Mouse (Mus musculus) lung, embryonic 14.5 days (tissue): ENCODE results near the gene Fars2. TPM values are rescaled to one million over a fixed set of nuclear protein-coding genes. Genes with fewer than 3 reads are reported as not detected.

Experiments used
- ATAC-seq: fragments of 200-750 bp; cut with Nextera tagmentation; 2 replicates; pipeline ENCODE4 v1.8.0; 2017; ENCODE audit warnings: mild to moderate bottlenecking, moderate TSS enrichment, moderate library complexity; ENCODE audit not compliant: insufficient read depth
- DNase-seq: peaks from one replicate; pipeline ENCODE4 v3.0.0-alpha.2; 2015
- H3K27ac ChIP-seq: fragments of 300-500 bp; sonication (generic); 2 replicates; pipeline ENCODE4 v1.5.1; 2014; ENCODE audit warnings: low read depth, mild to moderate bottlenecking, moderate library complexity
- H3K27me3 ChIP-seq: fragments of 300-500 bp; sonication (generic); 2 replicates; pipeline ENCODE4 v1.6.1; 2014; ENCODE audit warnings: low read length, control low read depth; ENCODE audit not compliant: insufficient read depth
- H3K36me3 ChIP-seq: fragments of 300-500 bp; sonication (generic); 2 replicates; pipeline ENCODE4 v1.6.1; 2014; ENCODE audit warnings: control low read depth; ENCODE audit not compliant: insufficient read depth
- H3K4me1 ChIP-seq: fragments of 300-500 bp; sonication (generic); 2 replicates; pipeline ENCODE4 v1.6.1; 2014; ENCODE audit warnings: antibody characterized with exemption, control low read depth; ENCODE audit not compliant: insufficient read depth
- H3K4me2 ChIP-seq: fragments of 300-500 bp; sonication (generic); 2 replicates; pipeline ENCODE4 v1.6.1; 2014; ENCODE audit warnings: mild to moderate bottlenecking
- H3K4me3 ChIP-seq: fragments of 300-500 bp; sonication (generic); 2 replicates; pipeline ENCODE4 v1.5.1; 2014; ENCODE audit warnings: low read depth, low read length
- H3K9ac ChIP-seq: fragments of 300-500 bp; sonication (generic); 2 replicates; pipeline ENCODE4 v1.6.1; 2014
- H3K9me3 ChIP-seq: fragments of 300-500 bp; sonication (generic); 2 replicates; pipeline ENCODE4 v1.6.1; 2016; ENCODE audit warnings: low read depth, low read length, control low read depth
- CTCF ChIP-seq: IDR thresholded peaks from 2 replicates; pipeline ENCODE4 v1.5.1; 2016; ENCODE audit warnings: antibody characterized with exemption, low read depth
- WGBS: fragments of 180-500 bp; shearing (Covaris S2); extraction: QIAGEN DNeasy Blood & Tissue Kit; methylation state at CpG from one replicate; pipeline ENCODE4 v1.1.7; 2014; 5-methylcytosine and 5-hydroxymethylcytosine counted together
- polyA plus RNA-seq: library from polyadenylated mRNA; unstranded; fragments of >200 nt; fragmentation: Nextera tagmentation; extraction: Ambion mirVana; gene quantifications from 2 replicates; pipeline ENCODE4 v1.2.1, GENCODE M21; 2014

Fars2 gene
- polyA plus RNA-seq, 1 experiment from 2014 or later = 29.3 TPM

DNA sequence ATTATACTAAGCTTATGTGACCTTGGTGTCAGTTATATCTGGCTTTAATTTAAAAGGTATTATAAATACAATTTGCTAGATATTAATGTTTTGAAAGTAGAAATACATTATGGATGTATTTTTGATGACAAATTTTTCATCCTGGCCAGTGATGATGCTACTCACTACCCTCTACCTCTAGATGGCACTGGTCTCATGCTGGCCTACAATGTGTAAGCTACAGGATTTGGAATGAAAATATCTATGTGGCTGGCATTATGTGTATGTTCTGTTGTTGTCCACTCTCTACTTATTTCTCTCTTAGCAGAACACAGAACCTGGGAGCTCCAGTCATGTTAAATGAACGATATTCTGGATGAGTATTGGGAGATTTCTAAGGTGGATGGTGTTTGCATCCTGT is 104.7 kb downstream of the Fars2 start:
- Histone ChIP-seq H3K4me1 (no peaks in the 10 kb centered on the region), H3K27ac (no peak overlapping the region), H3K9ac (no peak overlapping the region), H3K4me2 (no peak overlapping the region), H3K4me3 (no peak overlapping the region), H3K9me3 (no peaks in the 10 kb centered on the region), H3K36me3 (no peaks in the 10 kb centered on the region), H3K27me3 (no peaks in the 10 kb centered on the region)
- ATAC-seq = no peak
- WGBS = 81% methylated on average over 1 of the region's 1 CpGs
- peak; percentile 47 for TF ChIP-seq CTCF
- peak; percentile 33 for DNase-seq

DNA sequence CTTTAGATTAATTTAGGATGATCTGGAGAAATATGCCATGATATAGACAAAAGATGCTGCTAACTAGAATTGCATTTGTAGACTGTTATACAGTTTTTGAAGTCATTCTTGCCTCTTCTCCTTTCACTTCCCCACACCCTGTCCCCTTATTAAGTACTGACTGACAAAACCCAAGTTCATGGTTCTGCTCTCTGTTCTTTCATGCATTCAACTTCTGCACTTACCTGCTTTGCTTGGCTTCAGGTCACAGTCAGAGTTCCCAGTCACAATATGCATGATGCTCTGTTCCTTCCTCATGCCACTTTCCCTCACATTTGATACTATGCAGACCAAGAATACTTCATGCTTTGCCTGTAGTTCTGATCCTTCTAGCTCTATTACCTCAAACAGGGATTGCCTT is 105.5 kb downstream of the Fars2 start:
- Histone ChIP-seq H3K4me2 (no peak overlapping the region), H3K27ac (no peak overlapping the region), H3K9ac (no peak overlapping the region), H3K4me3 (no peak overlapping the region), H3K27me3 (no peaks in the 10 kb centered on the region), H3K4me1 (no peaks in the 10 kb centered on the region), H3K9me3 (no peaks in the 10 kb centered on the region), H3K36me3 (no peaks in the 10 kb centered on the region)
- TF ChIP-seq CTCF = no peak
- DNase-seq (no peak), ATAC-seq (no peak)

DNA sequence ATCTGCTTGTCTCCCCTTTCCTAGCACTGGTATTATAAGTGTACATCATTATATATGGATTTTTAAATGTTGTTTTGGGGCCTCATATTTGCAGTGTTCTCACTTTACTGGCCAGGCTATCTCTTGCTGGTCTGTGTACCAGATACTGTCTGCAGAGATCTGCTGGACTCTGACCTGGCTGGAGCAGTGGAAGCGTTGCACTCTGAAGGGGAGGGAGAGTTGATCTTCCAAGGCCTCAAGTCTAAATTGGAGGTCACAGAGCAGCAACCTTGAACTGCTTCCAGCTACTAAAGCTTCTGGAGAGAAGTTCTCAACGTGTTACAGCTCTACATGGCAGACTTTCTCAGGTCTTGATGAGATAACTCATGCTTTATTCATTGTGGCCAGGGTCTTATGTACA is 107.2 kb downstream of the Fars2 start:
- Histone ChIP-seq H3K9me3 (no peaks in the 10 kb centered on the region), H3K4me1 (no peaks in the 10 kb centered on the region), H3K27ac (no peak overlapping the region), H3K4me3 (no peak overlapping the region), H3K36me3 (no peaks in the 10 kb centered on the region), H3K9ac (no peak overlapping the region), H3K4me2 (no peak overlapping the region), H3K27me3 (no peaks in the 10 kb centered on the region)
- TF ChIP-seq CTCF = no peak
- DNase-seq = no peak
- ATAC-seq = no peak
- 67% methylated on average over 2 of the region's 2 CpGs for WGBS

DNA sequence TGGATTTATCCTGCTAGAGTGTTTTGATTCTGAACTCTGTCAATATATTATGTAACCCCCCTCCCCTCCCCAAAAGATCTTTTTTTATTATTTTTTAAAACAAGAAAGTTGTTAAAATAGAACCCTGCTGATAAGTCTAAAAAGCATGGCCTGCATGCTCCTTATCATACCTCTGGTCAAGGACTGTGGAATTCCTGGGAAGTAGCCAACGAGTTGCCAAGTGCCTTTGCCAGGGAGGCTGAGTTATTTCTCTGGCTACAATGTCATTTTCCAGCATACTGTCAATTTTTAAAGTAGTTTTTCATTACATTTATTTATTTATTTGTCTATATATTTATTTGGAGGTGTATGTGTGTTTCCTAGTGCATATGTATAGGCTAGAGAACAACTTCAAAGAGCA is 125.0 kb downstream of the Fars2 start:
- no peak for ATAC-seq
- Histone ChIP-seq H3K4me3 (no peak overlapping the region), H3K36me3 (no peaks in the 10 kb centered on the region), H3K27me3 (no peaks in the 10 kb centered on the region), H3K9me3 (no peaks in the 10 kb centered on the region), H3K4me1 (no peaks in the 10 kb centered on the region), H3K27ac (no peak overlapping the region), H3K4me2 (no peak overlapping the region), H3K9ac (no peak overlapping the region)
- WGBS = 31% methylated on average over 1 of the region's 1 CpGs
- DNase-seq = peak; percentile 33
- TF ChIP-seq CTCF = no peak

DNA sequence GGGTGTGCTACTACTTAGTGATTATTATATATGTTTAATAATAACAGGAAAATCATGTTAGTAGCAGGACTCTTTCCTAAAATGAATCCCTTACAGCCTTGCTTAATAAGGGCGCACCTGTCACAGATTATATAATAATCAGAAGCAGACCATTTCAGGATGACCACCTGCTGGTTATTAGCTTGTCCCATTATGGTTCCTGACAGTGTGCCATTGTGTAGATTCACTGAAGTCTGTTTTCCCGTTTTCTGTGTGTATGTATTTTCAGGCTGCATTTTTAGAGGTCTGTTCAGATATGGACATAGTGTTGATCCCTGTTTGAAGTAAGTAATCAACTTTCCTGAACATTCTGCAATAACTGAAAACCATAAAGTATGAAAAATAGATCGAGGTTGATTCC is 136.7 kb downstream of the Fars2 start:
- ATAC-seq (no peak), DNase-seq (no peak)
- H3K9me3 ChIP-seq = no peaks in the 10 kb centered on the region
- 72% methylated on average over 3 of the region's 3 CpGs for WGBS
- no peaks in the 10 kb centered on the region for H3K36me3 ChIP-seq
- H3K9ac ChIP-seq = no peak overlapping the region
- no peak overlapping the region for H3K27ac ChIP-seq
- H3K4me1 ChIP-seq = no peaks in the 10 kb centered on the region
- TF ChIP-seq CTCF = no peak
- no peaks in the 10 kb centered on the region for H3K27me3 ChIP-seq
- no peak overlapping the region for H3K4me2 ChIP-seq
- no peak overlapping the region for H3K4me3 ChIP-seq

DNA sequence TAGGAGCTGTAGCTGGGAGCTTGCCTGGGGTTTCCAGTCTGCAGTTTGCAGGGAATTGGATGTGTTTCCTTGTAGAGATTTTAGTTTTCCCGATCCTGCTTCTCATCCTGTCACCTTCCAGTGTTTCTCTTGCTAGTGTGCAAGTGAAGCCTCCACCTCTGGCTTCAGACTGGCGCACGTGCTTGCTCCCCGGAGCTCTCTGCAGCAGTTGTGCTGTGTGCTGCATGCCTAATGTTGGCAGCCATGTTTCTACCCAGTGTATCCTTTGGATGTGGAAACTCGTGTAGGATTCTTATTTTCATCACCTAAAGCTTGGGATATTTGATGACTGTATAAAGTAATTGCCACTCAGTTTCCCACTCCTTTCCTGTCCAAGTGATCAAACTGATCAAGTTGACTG is 140.0 kb downstream of the Fars2 start:
- H3K4me2 ChIP-seq = no peak overlapping the region
- H3K36me3 ChIP-seq = no peaks in the 10 kb centered on the region
- no peak for TF ChIP-seq CTCF
- no peak for DNase-seq
- no peaks in the 10 kb centered on the region for H3K4me1 ChIP-seq
- H3K27me3 ChIP-seq = no peaks in the 10 kb centered on the region
- no peak overlapping the region for H3K9ac ChIP-seq
- H3K27ac ChIP-seq = no peak overlapping the region
- H3K4me3 ChIP-seq = no peak overlapping the region
- no peak for ATAC-seq
- WGBS = 63% methylated on average over 5 of the region's 5 CpGs
- no peaks in the 10 kb centered on the region for H3K9me3 ChIP-seq

DNA sequence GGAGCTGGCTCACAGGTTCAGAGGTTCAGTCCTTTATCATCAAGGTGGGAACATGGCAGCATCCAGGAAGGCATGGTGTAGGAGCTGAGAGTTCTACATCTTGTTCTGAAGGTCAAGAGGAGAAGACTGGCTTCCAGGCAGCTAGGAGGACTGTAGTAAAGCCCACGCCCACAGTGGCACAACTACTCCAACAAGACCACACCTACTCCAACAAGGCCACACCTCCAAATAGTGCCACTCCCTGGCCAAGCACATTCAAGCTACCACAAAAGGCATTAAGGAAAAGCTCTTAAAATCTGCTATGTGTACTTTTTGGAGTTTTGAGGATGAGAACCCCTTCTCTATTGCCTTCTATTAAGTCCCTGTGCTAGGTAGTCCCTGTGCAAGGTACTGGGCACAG is 142.5 kb downstream of the Fars2 start:
- Histone ChIP-seq H3K9me3 (no peaks in the 10 kb centered on the region), H3K4me3 (no peak overlapping the region), H3K4me1 (no peaks in the 10 kb centered on the region), H3K9ac (no peak overlapping the region), H3K36me3 (no peaks in the 10 kb centered on the region), H3K4me2 (no peak overlapping the region), H3K27ac (no peak overlapping the region), H3K27me3 (no peaks in the 10 kb centered on the region)
- no peak for ATAC-seq
- no peak for DNase-seq
- TF ChIP-seq CTCF = no peak
- WGBS = 91% methylated on average over 1 of the region's 1 CpGs

DNA sequence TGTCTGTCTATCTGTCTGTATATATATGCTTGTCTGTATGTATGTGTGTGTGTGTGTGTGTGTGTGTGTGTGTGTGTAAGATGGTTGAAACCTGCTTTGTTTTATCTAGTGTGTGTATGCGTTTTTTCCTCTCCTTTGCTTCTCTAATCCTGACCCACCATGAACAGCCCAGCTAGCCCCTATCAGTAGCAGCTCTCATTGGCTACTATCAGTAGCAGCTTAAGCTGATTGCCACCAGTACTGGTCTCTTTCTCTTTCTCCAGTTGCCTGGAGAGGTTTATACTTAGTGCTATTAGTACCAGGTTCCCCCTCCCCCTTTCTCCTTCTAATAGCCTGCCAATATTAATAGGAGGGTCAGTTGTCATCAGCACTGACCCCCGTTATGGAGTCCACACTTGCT is 144.1 kb downstream of the Fars2 start:
- H3K9ac ChIP-seq = no peak overlapping the region
- no peaks in the 10 kb centered on the region; the same call in 1 of the 2 replicates for H3K4me1 ChIP-seq
- H3K4me2 ChIP-seq = no peak overlapping the region
- 78% methylated on average over 2 of the region's 2 CpGs for WGBS
- H3K27me3 ChIP-seq = no peaks in the 10 kb centered on the region
- H3K36me3 ChIP-seq = no peaks in the 10 kb centered on the region
- H3K4me3 ChIP-seq = no peak overlapping the region
- no peak overlapping the region for H3K27ac ChIP-seq
- no peak for TF ChIP-seq CTCF
- H3K9me3 ChIP-seq = no peaks in the 10 kb centered on the region
- ATAC-seq (no peak), DNase-seq (no peak)
